Mouse (Mus musculus) lung, embryonic 14.5 days (tissue): ENCODE data around the gene Efna3. TPM values are rescaled to one million over a fixed set of nuclear protein-coding genes. Genes with fewer than 3 reads are reported as not detected.
A peak's percentile ranks its signal among the peaks of the same experiment; 100 is the strongest.

Source experiments
- ATAC-seq: fragments of 200-750 bp; cut with Nextera tagmentation; 2 replicates; pipeline ENCODE4 v1.8.0; 2017; ENCODE audit warnings: mild to moderate bottlenecking, moderate TSS enrichment, moderate library complexity; ENCODE audit not compliant: insufficient read depth
- DNase-seq: peaks from one replicate; pipeline ENCODE4 v3.0.0-alpha.2; 2015
- H3K27ac ChIP-seq: fragments of 300-500 bp; sonication (generic); 2 replicates; pipeline ENCODE4 v1.5.1; 2014; ENCODE audit warnings: low read depth, mild to moderate bottlenecking, moderate library complexity
- H3K27me3 ChIP-seq: fragments of 300-500 bp; sonication (generic); 2 replicates; pipeline ENCODE4 v1.6.1; 2014; ENCODE audit warnings: low read length, control low read depth; ENCODE audit not compliant: insufficient read depth
- H3K36me3 ChIP-seq: fragments of 300-500 bp; sonication (generic); 2 replicates; pipeline ENCODE4 v1.6.1; 2014; ENCODE audit warnings: control low read depth; ENCODE audit not compliant: insufficient read depth
- H3K4me1 ChIP-seq: fragments of 300-500 bp; sonication (generic); 2 replicates; pipeline ENCODE4 v1.6.1; 2014; ENCODE audit warnings: antibody characterized with exemption, control low read depth; ENCODE audit not compliant: insufficient read depth
- H3K4me2 ChIP-seq: fragments of 300-500 bp; sonication (generic); 2 replicates; pipeline ENCODE4 v1.6.1; 2014; ENCODE audit warnings: mild to moderate bottlenecking
- H3K4me3 ChIP-seq: fragments of 300-500 bp; sonication (generic); 2 replicates; pipeline ENCODE4 v1.5.1; 2014; ENCODE audit warnings: low read depth, low read length
- H3K9ac ChIP-seq: fragments of 300-500 bp; sonication (generic); 2 replicates; pipeline ENCODE4 v1.6.1; 2014
- H3K9me3 ChIP-seq: fragments of 300-500 bp; sonication (generic); 2 replicates; pipeline ENCODE4 v1.6.1; 2016; ENCODE audit warnings: low read depth, low read length, control low read depth
- CTCF ChIP-seq: IDR thresholded peaks from 2 replicates; pipeline ENCODE4 v1.5.1; 2016; ENCODE audit warnings: antibody characterized with exemption, low read depth
- WGBS: fragments of 180-500 bp; shearing (Covaris S2); extraction: QIAGEN DNeasy Blood & Tissue Kit; methylation state at CpG from one replicate; pipeline ENCODE4 v1.1.7; 2014; 5-methylcytosine and 5-hydroxymethylcytosine counted together
- polyA plus RNA-seq: library from polyadenylated mRNA; unstranded; fragments of >200 nt; fragmentation: Nextera tagmentation; extraction: Ambion mirVana; gene quantifications from 2 replicates; pipeline ENCODE4 v1.2.1, GENCODE M21; 2014

Efna3 gene
- polyA plus RNA-seq, 1 experiment from 2014 or later = 4.7 TPM

GRCm38 (mm10) chr3:89359630-89360029 is 36.9 kb upstream of the Efna3 start:
- Histone ChIP-seq H3K9me3 (no peaks in the 10 kb centered on the region), H3K4me2 (no peak overlapping the region), H3K4me1 (no peaks in the 10 kb centered on the region), H3K36me3 (no peaks in the 10 kb centered on the region), H3K4me3 (no peak overlapping the region), H3K27me3 (no peaks in the 10 kb centered on the region), H3K27ac (no peak overlapping the region), H3K9ac (no peak overlapping the region)
- ATAC-seq (no peak), DNase-seq (no peak)
- TF ChIP-seq CTCF = no peak
- 51% methylated on average over 6 of the region's 6 CpGs for WGBS

- Histone ChIP-seq H3K27ac (no peak overlapping the region), H3K9ac (no peak overlapping the region), H3K9me3 (no peaks in the 10 kb centered on the region), H3K4me1 (no peaks in the 10 kb centered on the region), H3K4me2 (no peak overlapping the region), H3K4me3 (no peak overlapping the region), H3K27me3 (no peaks in the 10 kb centered on the region; the same call in 1 of the 2 replicates), H3K36me3 (no peaks in the 10 kb centered on the region)
- DNase-seq = no peak
- ATAC-seq = no peak
- no peak for TF ChIP-seq CTCF
- WGBS = 69% methylated on average over 9 of the region's 9 CpGs
These were observed 33.3 kb upstream of the Efna3 start for GRCm38 (mm10) chr3:89356029-89356428.

- Histone ChIP-seq H3K4me1 (no peaks in the 10 kb centered on the region), H3K9me3 (no peaks in the 10 kb centered on the region), H3K27ac (no peak overlapping the region), H3K27me3 (no peaks in the 10 kb centered on the region; the same call in 1 of the 2 replicates), H3K4me2 (no peak overlapping the region), H3K36me3 (no peaks in the 10 kb centered on the region), H3K4me3 (no peak overlapping the region), H3K9ac (no peak overlapping the region)
- WGBS = 67% methylated on average over 6 of the region's 6 CpGs
- ATAC-seq = no peak
- no peak for TF ChIP-seq CTCF
- DNase-seq = no peak
These were observed 32.7 kb upstream of the Efna3 start for GRCm38 (mm10) chr3:89355512-89355902.

- no peaks in the 10 kb centered on the region for H3K9me3 ChIP-seq
- no peak overlapping the region for H3K9ac ChIP-seq
- 15% methylated on average over 5 of the region's 5 CpGs for WGBS
- no peak overlapping the region for H3K4me2 ChIP-seq
- no peaks in the 10 kb centered on the region for H3K4me1 ChIP-seq
- H3K4me3 ChIP-seq = no peak overlapping the region
- DNase-seq (peak; percentile 91), ATAC-seq (peak; percentile 58)
- H3K36me3 ChIP-seq = no peaks in the 10 kb centered on the region
- TF ChIP-seq CTCF = peak; percentile 94
- 0 out of 2 replicates have a peak overlapping the region, but pooled peaks have one; percentile 18 for H3K27ac ChIP-seq
- H3K27me3 ChIP-seq = no peaks in the 10 kb centered on the region; the same call in 1 of the 2 replicates
These were observed 32.2 kb upstream of the Efna3 start for GRCm38 (mm10) chr3:89354816-89355511.

GRCm38 (mm10) chr3:89351271-89351670 is 28.5 kb upstream of the Efna3 start:
- 43% methylated on average over 5 of the region's 5 CpGs for WGBS
- ATAC-seq (no peak), DNase-seq (no peak)
- Histone ChIP-seq H3K4me3 (no peak overlapping the region), H3K27ac (no peak overlapping the region), H3K9me3 (no peaks in the 10 kb centered on the region), H3K27me3 (no peaks in the 10 kb centered on the region; the same call in 1 of the 2 replicates), H3K36me3 (peaks cover 1% of the 10 kb centered on the region; the same call in 1 of the 2 replicates), H3K4me1 (no peaks in the 10 kb centered on the region), H3K4me2 (no peak overlapping the region), H3K9ac (no peak overlapping the region)
- TF ChIP-seq CTCF = no peak

GRCm38 (mm10) chr3:89349869-89350501 is 27.2 kb upstream of the Efna3 start, which contains the start of gene Adam15:
Adam15 (minus strand) TSS chr3:89349996.
- no peaks in the 10 kb centered on the region; the same call in 1 of the 2 replicates for H3K27me3 ChIP-seq
- no peaks in the 10 kb centered on the region for H3K9me3 ChIP-seq
- H3K9ac ChIP-seq = peak within 1 kb of the TSS; percentile 54
- ATAC-seq (peak; percentile 89), DNase-seq (peak; percentile 88)
- WGBS = under 1% methylated on average over 57 of the region's 59 CpGs
- H3K4me1 ChIP-seq = no peaks in the 10 kb centered on the region
- H3K4me3 ChIP-seq = peak within 1 kb of the TSS; percentile 65
- peaks cover 13% of the 10 kb centered on the region; the same call in 1 of the 2 replicates for H3K36me3 ChIP-seq
- no peak for TF ChIP-seq CTCF
- H3K4me2 ChIP-seq = peak within 1 kb of the TSS; percentile 99
- peak within 1 kb of the TSS; percentile 60 for H3K27ac ChIP-seq
